Mouse (Mus musculus) thymus, postnatal 10 days (tissue): ENCODE results near the gene Rhot2.
A peak's percentile ranks its signal among the peaks of the same experiment; 100 is the strongest.

Source experiments
- DNase-seq, 2 experiments: peaks; one replicate each; pipeline ENCODE4 v3.0.0; 2021; ENCODE audit warnings: low spot score in 2 of 2

Gene Rhot2

GRCm38 (mm10) chr17:25801029-25801428, 43.6 kb downstream of the Rhot2 start:
- DNase-seq, result peak; percentile 55 to 72

GRCm38 (mm10) chr17:25796951-25797369, 47.7 kb downstream of the Rhot2 start, which contains the start of gene Metrn:
Gene Metrn, minus strand, starts transcription at chr17:25797136.
- peak; percentile 87 to 93 for DNase-seq

- DNase-seq, result peak in 1 of 2 experiments; percentile 25
Observed at GRCm38 (mm10) chr17:25796211-25796771, 48.4 kb downstream of the Rhot2 start.

GRCm38 (mm10) chr17:25795609-25796092, 49.0 kb downstream of the Rhot2 start, which contains the start of gene AC134908.4:
Gene AC134908.4, minus strand, starts transcription at chr17:25795659.
- no peak for DNase-seq

- DNase-seq, result no peak
Observed at GRCm38 (mm10) chr17:25794998-25795397, 49.7 kb downstream of the Rhot2 start.

- no peak for DNase-seq
Observed at GRCm38 (mm10) chr17:25794197-25794596, 50.5 kb downstream of the Rhot2 start.

GRCm38 (mm10) chr17:25792615-25793014, 52.0 kb downstream of the Rhot2 start, which contains the start of gene Fam173a:
Gene Fam173a, minus strand, starts transcription at chr17:25792901.
- peak; percentile 81 to 82 for DNase-seq

- peak; percentile 76 to 84 for DNase-seq
Observed at GRCm38 (mm10) chr17:25791843-25792527, 52.7 kb downstream of the Rhot2 start.

GRCm38 (mm10) chr17:25791320-25791842, 53.3 kb downstream of the Rhot2 start:
- DNase-seq, result no peak
